Mouse (Mus musculus) lung, postnatal 0 days (tissue): ENCODE data around the gene Lpin3.

ENCODE experiments used
- CTCF ChIP-seq: IDR thresholded peaks from 2 replicates; pipeline ENCODE4 v1.5.1; 2016; ENCODE audit warnings: antibody characterized with exemption, mild to moderate bottlenecking
- EP300 ChIP-seq: IDR thresholded peaks from 2 replicates; pipeline ENCODE4 v1.6.1; 2016; ENCODE audit warnings: antibody characterized with exemption, mild to moderate bottlenecking, control low read depth

DNA sequence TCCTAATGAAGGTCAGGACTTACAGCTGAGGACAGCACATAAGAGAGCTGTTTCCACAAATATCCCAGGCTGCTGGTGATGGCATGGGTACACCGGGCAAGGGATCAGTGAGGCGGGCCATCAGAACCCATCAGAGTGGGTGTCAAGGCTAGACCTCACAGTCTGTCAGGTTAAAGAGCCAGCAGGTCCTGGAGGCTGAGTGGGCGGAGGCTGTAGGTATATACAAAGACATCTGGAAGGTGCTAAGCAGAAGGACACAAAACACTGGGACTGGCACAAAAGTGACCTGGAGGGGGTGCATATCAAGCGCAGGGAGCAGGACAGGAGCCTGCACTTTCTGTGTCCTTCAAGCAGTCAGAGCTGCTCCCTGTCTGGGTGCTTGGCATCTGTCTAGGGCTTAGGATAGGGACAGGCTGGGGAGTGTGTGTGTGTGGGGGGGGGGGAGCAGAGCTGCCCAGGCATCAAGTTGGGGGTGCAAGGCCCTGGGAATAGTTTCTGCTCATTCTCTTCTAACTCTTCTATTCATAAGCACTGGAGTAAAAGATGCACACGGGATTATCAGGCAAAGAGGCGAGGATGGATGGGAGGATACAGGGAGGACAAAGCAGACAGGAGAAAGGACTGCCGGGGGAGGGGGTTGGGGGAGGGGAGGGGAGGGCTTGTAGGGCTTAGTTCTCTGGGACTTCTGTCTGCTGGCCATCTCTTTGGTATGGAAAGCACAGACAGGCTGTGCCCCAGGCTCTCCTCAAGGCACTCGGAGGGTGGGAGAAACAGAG, 37.9 kb downstream of the Lpin3 start:
- no peak for TF ChIP-seq CTCF
- TF ChIP-seq EP300 = no peak
